Mouse (Mus musculus) monocyte, adult 5-6 weeks (primary cell): ENCODE measurements around the gene Ncbp2. TPM values are rescaled to one million over a fixed set of nuclear protein-coding genes. Genes with fewer than 3 reads are reported as not detected.
"Not testable (repeated sequence)": the region's sequence is repeated elsewhere in the genome, so short reads cannot be mapped to it uniquely, and the experiment has no call there.

Experiments
- ATAC-seq: fragments of 153-309, 156-312 bp; replicated peaks from 2 replicates; pipeline ENCODE4 v1.8.0; 2017; ENCODE audit warnings: mild to moderate bottlenecking; ENCODE audit not compliant: low TSS enrichment, insufficient number of reproducible peaks, severe bottlenecking, poor library complexity, low FRiP score
- total RNA-seq: library from RNA; stranded (forward); fragments of 200-1000, 200-491, 200-594 nt; gene quantifications from 3 replicates; pipeline ENCODE4 v1.2.3, GENCODE M21; 2017

Ncbp2 gene
- total RNA-seq, 1 experiment from 2014 or later, result 25.7 TPM

- no peak for ATAC-seq
These were observed 14.4 kb upstream of the Ncbp2 start, which contains the start of gene Pigz for GRCm38 (mm10) chr16:31933751-31934549. Pigz (plus strand) TSS chr16:31933851.

GRCm38 (mm10) chr16:31934550-31935010 lies 13.7 kb upstream of the Ncbp2 start:
- ATAC-seq, result no peak

- ATAC-seq, result peak; percentile 37; the same call in 1 of the 2 replicates
These were observed 13.0 kb upstream of the Ncbp2 start for GRCm38 (mm10) chr16:31935091-31935979.

DNA sequence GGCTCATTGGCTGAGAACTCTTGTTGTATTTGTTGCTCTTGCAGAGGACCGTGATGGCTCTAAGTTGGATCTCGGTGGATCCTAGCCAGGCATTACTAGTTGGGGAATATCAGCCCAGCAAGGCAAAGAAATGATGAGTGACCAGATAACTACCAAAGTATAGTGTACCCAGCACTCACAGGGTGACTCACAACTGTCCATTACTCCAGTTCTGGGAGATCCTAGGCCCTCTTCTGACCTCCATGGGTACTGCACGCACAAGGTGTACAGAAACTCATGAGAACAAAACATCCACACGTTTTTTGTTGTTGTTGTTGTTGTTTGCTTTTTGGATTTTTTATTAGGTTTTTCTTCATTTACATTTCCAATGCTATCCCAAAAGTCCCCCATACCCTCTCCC lies 11.7 kb upstream of the Ncbp2 start:
- ATAC-seq, result no peak

GRCm38 (mm10) chr16:31938856-31939255 lies 9.5 kb upstream of the Ncbp2 start:
- ATAC-seq, result no peak

- ATAC-seq, result no peak
These were observed 7.7 kb upstream of the Ncbp2 start for GRCm38 (mm10) chr16:31940586-31940985.

DNA sequence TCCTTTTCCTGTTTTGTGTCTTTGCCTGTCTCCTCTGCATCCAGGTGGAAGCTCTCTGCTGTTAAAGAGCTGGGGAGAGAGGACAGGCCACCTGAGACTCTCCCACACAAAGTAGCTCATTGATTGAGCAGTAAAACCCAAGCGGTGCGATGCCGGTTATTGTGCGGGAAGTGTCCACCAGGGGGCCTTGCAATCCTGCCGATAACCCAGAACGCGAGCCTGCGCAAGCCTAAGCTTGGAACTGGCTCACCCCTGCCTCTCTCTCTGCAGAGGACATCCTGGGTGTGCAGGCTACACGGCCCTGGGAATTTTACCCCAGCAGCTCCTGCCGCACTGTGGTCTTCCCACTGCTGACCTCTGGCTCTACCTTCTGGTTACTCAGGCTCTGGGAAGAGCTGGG lies 4.3 kb upstream of the Ncbp2 start:
- ATAC-seq, result peak; percentile 60; the same call in 1 of the 2 replicates

DNA sequence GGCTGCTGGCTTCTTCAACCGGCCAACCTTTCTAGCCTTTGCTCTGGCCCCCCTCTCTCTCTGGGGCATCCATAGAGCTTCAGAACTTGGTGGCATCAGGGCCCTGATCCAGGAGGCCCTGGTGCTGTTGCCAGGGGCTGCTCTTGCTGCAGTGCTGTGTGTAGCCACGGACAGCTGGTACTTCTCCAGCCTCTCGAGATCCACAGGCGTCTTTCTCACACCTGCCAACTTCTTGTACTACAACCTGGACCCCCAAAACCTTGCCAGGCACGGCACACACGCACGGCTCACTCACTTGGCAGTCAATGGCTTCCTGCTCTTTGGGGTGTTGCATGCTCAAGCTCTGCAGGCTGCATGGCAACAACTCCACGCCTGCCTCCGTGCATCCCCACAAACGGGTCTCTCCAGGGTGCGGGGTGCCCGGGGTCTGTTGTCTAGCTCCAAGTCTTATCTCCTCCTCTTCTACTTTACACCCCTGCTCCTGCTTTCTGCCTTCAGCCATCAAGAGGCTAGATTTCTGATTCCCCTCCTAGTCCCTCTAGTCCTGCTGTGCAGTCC lies 3.5 kb upstream of the Ncbp2 start:
- no peak for ATAC-seq

DNA sequence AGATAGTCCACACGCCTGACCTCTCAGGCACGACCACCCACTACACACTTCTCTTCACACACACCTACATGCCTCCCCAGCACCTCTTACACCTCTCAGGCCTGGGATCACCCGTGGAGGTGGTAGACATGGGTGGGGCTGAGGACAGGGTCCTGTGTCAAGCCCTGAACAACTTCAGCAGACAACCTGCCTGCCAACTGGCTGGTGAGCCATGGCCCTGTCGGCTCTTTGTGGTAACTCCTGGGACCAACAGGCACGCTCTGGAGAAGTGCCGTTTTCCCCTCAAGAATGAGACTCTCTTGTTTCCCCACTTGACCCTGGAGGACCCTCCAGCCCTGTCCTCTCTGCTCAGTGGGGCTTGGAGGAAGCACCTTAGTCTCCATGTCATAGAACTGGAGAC lies 2.9 kb upstream of the Ncbp2 start:
- ATAC-seq, result no peak

GRCm38 (mm10) chr16:31945986-31946385 lies 2.3 kb upstream of the Ncbp2 start:
- ATAC-seq, result not testable (repeated sequence)

DNA sequence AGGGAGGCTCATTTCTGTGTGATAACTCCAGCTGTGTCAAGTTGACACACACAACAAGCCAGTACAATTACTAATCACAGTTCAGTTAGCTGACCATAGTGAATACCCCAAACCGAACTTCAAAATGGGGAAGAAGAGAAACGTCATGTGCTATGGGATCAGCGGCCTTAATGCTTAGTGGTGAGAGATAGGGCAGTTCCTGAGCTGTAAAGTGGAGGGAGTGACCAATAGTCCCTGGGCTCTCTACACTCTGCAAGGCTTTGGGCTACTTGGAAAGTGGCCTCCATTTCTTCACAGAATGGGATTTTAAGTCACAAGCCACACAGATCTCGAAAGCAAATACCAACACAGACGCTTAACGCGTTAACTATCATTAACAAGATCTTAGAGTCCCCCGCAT lies 980 bp upstream of the Ncbp2 start:
- no peak for ATAC-seq

GRCm38 (mm10) chr16:31947901-31948316 lies 404 bp upstream of the Ncbp2 start:
- ATAC-seq, result no peak

GRCm38 (mm10) chr16:31963224-31963623 lies 14.9 kb downstream of the Ncbp2 start:
- ATAC-seq, result no peak

- ATAC-seq, result no peak
These were observed 26.9 kb downstream of the Ncbp2 start for GRCm38 (mm10) chr16:31975258-31975657.

- ATAC-seq, result no peak
These were observed 31.2 kb downstream of the Ncbp2 start for GRCm38 (mm10) chr16:31979501-31979900.

DNA sequence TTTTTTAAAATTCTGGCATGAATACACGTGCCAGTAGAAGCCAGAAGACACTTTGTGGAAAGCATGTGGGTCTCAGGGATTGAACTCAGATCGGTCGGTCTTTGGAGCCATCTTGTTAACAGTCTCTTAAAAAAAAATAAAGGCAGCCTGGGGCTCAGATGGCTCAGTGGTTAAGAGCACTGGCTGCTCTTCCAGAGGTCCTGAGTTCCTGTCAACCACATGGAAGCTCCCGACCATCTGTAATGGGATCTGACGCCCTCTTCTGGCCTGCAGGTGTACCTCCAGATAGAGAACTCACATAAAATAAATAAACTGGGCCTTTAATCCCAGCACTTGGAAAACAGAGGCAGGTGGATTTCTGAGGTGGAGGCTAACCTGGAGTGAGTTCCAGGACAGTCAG lies 32.6 kb downstream of the Ncbp2 start:
- ATAC-seq, result no peak

DNA sequence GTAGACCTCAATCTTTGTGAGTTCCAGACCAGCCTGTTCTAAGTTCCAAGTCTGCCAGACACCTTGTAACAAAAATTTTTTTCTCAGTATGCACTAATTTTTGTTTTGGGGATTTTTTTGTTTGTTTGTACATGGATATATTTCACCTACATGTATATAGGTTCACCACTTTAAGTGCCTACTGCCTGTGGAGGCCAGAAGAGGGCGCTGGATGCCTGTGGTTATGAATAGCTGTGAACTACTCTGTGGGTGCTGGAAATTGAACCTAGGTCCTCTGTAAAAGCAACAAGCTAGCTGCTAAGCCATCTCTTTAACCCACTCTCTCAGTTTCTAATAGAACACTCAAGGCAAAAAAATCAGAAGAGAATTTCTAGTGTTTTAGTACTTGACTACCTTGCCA lies 43.7 kb downstream of the Ncbp2 start:
- ATAC-seq, result no peak

GRCm38 (mm10) chr16:31993195-31993594 lies 44.9 kb downstream of the Ncbp2 start:
- ATAC-seq, result no peak

- ATAC-seq, result no peak
These were observed 45.6 kb downstream of the Ncbp2 start for GRCm38 (mm10) chr16:31993946-31994345.
